Mouse (Mus musculus) liver (tissue): Measurements from ENCODE around the gene Axl.
"Not testable (repeated sequence)": the region's sequence is repeated elsewhere in the genome, so short reads cannot be mapped to it uniquely, and the experiment has no call there.

ENCODE experiments used
- DNase-seq: peaks from one replicate; pipeline ENCODE4 v3.0.0-alpha.2; 2020; ENCODE audit warnings: mixed read lengths

Axl gene

DNA sequence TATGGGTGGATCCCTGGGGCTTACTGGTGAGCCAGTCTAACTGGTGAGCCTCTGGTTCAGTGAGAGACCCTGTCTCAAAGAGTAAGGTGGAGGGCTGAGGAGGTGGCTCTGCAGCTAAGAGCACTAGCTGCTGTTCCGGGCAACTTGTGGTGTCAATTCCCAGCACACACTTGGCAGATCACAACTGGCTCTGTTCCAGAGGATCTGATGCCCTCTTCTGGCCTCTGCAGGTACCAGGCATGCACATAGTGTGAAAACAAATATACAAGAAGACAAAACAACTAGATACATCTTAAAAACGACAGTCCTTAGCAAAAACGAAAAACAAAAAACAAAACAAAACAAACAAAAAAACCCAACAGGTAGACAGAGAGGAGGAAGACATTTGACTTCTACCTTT, 5.2 kb upstream of the Axl start:
- DNase-seq: no peak

GRCm38 (mm10) chr7:25792966-25793365, 4.5 kb upstream of the Axl start:
- not testable (repeated sequence) for DNase-seq

- DNase-seq: no peak
Measured at GRCm38 (mm10) chr7:25790615-25791014, 2.1 kb upstream of the Axl start.

- DNase-seq: no peak
Measured at GRCm38 (mm10) chr7:25789129-25789440, 580 bp upstream of the Axl start.

- no peak for DNase-seq
Measured at GRCm38 (mm10) chr7:25787456-25788219, 867 bp downstream of the Axl start.

GRCm38 (mm10) chr7:25786974-25787373, 1.5 kb downstream of the Axl start:
- no peak for DNase-seq

- DNase-seq: no peak
Measured at GRCm38 (mm10) chr7:25785752-25786151, 2.8 kb downstream of the Axl start.

DNA sequence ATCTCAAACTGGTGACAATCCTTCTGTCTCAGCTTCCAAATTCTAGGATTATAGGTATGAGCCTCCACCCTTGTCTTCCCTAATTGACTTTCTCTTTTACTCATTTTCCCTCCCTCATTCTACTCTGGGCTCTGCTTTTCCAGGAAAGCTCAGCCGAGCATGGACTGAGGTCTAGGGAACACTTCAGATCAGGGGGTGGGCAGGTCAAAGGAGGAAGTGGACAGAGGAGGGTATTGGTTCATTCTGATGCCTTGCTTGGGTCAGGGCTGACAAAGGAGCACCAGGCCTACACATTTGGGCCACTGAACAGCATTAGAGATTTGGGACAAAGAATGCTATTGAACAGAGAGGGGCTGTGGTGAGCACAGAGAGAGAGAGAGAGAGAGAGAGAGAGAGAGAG, 3.7 kb downstream of the Axl start:
- DNase-seq: no peak

GRCm38 (mm10) chr7:25783746-25784145, 4.8 kb downstream of the Axl start:
- DNase-seq: no peak

- DNase-seq: no peak
Measured at GRCm38 (mm10) chr7:25782744-25783143, 5.8 kb downstream of the Axl start.

- DNase-seq: no peak
Measured at GRCm38 (mm10) chr7:25781937-25782610, 6.4 kb downstream of the Axl start.

GRCm38 (mm10) chr7:25781321-25781936, 7.1 kb downstream of the Axl start:
- DNase-seq: no peak

DNA sequence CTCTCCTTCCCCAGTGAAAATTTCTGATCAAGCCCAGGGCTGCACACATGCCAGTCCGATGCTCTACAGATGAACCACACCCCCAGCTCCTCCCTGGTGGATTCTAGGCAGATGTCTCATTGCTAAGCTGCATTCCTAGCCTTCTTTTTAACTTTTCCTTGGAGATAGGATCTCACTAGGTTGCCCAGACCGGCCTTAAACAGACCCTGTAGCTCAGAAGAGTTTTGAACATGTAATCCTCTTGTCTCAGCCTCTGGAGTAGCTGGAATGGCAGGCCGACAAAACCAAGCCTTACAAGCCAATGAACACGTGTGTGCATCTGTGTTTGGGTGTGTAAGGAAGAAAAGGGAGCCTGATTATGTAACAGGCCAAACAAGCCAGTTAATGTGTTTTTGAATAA, 7.8 kb downstream of the Axl start:
- no peak for DNase-seq

DNA sequence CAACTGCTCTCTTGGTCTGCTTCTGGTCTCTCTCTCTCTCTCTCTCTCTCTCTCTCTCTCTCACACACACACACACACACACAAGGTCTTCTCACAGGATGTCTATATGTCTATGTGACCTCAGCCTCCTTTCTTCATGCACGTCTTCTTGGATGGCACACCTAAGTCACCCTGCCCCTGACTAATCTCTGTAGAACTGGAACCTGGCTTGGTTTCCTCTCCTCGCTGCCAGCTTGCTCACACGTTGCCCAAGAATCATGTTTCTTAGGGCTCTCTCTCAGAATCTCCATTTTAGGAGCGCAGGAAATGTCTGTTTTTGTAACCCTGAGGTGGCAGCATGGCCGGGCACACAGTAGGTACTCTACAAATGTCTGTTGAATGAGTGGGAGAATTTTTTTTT, 8.5 kb downstream of the Axl start:
- DNase-seq: no peak

DNA sequence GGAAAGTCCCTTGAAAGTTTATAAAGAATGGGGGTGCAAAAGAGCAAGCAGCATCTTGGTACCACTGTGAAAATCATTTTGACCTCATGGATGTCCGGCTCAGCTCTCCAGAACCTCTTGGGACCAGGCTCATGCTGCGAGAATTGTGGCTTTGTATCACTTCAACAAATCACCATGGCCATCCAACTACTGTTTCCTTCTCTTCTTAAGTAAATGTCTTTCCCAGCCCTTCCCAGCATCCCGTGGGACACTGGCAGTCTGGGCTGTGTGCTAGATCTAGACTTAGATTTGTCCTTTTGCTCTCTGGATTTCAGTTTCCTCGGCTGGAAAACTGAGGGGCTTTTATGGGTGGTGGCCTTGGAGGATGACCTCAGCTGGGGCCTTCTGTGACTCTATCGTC, 20.3 kb downstream of the Axl start:
- no peak for DNase-seq

- DNase-seq: no peak
Measured at GRCm38 (mm10) chr7:25766108-25766507, 22.4 kb downstream of the Axl start.

DNA sequence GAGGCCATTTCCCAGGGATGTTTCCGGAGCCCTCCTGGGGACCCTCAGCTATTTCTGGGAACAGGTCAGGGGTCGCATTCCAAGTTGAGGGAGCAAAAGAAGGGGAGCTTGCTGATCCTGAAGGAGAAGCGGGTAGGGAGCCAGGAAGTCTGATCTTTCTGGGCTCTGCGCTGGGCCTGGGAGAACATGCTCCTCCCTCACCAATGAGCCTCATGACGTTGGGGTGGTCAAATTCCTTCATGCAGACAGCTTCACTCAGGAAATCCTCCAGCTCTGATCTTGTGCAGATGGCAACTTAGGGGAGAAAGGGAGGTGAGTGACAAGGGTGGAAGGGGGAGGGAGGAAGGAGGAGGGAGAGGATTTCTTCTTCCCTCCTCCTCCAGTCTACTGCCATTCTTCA, 24.3 kb downstream of the Axl start:
- no peak for DNase-seq

GRCm38 (mm10) chr7:25763678-25764077, 24.8 kb downstream of the Axl start:
- DNase-seq: no peak

- DNase-seq: no peak
Measured at GRCm38 (mm10) chr7:25761354-25761753, 27.2 kb downstream of the Axl start.

GRCm38 (mm10) chr7:25756011-25756410, 32.5 kb downstream of the Axl start:
- DNase-seq: peak; percentile 90

GRCm38 (mm10) chr7:25755468-25755833, 33.1 kb downstream of the Axl start:
- DNase-seq: peak; percentile 75

DNA sequence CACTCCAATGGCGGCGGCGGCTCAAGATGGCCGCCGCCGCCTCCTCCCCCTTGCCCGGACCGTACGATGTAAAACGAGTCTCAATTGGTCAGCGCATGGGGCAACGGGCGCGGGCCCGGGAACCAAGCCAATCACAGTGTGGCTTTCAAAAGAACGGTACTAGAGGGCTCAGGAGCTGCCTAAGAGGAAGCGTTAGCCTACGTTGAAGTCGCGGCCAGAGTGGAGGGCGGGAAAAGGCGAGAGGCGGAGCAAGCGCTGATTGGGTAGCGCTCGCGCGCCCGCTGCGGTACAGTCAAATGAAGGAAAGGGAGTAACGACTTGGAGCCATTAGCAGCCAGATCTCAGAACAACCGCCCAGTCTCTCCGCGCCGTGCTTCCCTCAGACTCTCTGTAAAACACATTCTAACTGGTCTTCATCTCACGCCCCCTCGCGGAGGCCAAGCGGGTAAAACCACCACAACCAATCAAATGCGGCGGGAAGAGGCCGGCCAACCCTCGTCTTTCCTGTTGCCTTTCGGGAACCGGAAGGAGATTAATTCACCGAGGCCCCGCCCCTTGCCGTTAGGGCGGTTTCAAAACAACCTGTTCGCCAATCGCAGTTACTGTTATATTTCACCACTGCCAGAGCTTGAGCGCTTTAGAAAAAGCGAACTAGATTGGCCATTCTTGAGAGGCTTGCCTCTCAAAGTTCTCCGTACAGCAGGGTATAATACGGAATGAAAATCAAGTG, 33.6 kb downstream of the Axl start, which contains the start of gene Hnrnpul1:
Gene Hnrnpul1 (minus strand): TSS at position 20 of the 730 bp plus-strand sequence.
- peak; percentile 98 for DNase-seq

GRCm38 (mm10) chr7:25754439-25754737, 34.1 kb downstream of the Axl start:
- no peak for DNase-seq
